Mouse (Mus musculus) thymus, postnatal 0 days (tissue): ENCODE measurements around the gene Tmem141. TPM values are rescaled to one million over a fixed set of nuclear protein-coding genes. Genes with fewer than 3 reads are reported as not detected.

ENCODE experiments used
- DNase-seq: peaks from one replicate; pipeline ENCODE4 v3.0.0-alpha.2; 2015; ENCODE audit warnings: low spot score
- polyA plus RNA-seq: library from polyadenylated mRNA; unstranded; fragments of >200 nt; fragmentation: Nextera tagmentation; extraction: Ambion mirVana; gene quantifications from 2 replicates; pipeline ENCODE4 v1.2.1, GENCODE M21; 2015

Tmem141 gene
- 5.8 and 7.0 TPM in 2 replicates for polyA plus RNA-seq

DNA sequence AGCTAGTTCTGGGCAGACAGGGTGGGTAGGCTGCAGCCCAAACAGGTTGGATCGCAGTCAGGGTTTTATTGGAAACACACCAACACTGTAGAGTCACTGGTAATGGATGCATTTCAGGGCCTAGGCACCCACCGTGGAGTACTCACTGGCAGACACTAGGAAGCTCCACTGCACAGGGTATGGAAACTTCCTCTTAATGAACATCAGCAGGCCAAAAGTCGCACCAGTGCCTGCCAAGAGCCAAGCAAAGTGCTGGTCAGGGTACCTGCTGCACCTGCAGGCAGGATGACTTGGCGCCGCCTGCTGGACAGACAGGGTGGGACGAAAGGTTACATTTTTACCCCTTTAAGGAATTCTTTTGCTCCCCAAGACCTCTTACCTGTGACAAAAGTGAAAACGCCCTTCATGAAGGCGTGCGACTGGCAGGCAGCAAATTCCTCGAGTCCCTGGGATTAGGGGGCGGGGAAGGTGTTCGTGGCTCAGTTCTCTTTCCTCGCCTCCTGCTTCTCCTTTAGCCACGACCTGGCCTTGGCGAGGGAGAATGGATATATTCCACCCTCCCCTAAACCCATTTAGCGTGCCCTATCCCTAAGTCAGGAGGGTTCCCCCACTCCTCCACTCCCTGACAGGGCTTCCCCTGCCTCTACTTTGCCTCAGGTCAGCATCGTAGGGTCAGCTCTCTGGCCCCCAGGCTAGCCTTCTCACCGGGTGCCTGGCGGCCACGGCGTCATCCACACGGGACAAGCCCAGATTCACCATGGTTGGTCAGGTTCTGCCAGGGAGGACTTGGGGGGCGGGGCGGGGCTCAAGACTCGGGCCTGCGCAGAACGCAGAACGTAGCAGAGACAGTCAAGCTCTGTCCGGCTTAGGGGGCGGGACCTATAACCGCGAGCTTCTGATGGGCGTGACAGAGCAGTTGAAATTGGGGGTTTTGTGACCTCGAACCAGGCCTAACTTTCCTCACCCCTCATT, at the start of gene Tmem141:
Gene Tmem141 (minus strand): TSS at position 777 of the 972 bp plus-strand sequence.
- peak; percentile 63 for DNase-seq

DNA sequence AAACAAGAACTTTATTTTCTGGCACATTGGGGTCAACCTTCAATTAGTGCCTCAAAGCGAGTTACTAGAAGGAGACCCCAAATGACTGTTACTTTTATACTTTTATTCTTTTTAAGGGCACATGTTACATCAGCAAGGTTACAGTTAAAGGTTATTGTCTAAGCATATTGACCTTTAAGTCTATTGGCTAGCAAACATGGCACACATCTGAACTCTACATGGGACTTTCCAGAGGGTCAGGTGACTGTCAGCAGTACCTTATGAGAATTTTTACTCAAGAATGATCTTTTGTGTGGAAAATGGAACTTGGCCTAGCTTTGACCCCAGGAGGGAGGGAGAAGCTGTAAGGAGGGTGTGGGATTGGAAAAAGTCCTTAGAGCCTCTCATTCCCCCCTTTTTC, 44.7 kb upstream of the Tmem141 start:
- DNase-seq, result no peak

DNA sequence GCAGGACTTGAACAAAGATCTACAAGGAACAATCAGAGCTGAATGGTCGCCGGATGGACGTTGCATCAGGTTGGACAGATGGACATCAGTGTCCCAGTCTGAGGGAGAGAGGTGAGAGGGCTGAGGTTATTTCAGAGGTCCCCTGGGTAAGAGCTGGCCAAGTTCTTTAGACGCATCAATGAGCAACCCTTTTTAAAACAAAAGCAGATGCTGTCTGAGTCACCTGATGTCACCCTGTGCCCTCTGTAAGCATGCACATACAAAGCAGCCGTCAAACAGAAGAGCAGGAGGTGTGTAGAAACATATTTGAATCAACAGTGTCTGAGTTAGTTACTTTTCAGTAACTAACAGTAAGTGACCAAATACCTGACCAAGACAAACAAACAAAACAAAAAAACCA, 42.3 kb upstream of the Tmem141 start:
- no peak for DNase-seq

DNA sequence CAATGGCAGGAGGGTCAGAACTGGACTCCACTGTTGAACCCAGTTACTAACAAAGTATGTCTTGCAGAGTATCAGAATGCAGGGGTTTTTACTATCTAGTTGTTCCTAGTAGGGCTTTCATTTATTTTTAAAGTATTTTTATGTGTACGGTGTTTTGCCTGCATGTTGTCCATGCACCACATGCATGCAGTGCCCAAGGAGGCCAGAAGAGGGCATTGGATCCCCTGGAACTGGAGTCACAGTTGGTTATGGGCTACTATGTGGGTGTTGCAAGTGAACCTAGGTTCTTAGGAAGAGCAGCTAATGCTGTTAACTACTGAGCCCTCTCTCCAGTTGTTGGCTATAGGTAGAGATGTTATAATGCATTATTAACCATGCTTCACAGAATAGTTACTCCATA, 41.7 kb upstream of the Tmem141 start:
- peak; percentile 31 for DNase-seq

DNA sequence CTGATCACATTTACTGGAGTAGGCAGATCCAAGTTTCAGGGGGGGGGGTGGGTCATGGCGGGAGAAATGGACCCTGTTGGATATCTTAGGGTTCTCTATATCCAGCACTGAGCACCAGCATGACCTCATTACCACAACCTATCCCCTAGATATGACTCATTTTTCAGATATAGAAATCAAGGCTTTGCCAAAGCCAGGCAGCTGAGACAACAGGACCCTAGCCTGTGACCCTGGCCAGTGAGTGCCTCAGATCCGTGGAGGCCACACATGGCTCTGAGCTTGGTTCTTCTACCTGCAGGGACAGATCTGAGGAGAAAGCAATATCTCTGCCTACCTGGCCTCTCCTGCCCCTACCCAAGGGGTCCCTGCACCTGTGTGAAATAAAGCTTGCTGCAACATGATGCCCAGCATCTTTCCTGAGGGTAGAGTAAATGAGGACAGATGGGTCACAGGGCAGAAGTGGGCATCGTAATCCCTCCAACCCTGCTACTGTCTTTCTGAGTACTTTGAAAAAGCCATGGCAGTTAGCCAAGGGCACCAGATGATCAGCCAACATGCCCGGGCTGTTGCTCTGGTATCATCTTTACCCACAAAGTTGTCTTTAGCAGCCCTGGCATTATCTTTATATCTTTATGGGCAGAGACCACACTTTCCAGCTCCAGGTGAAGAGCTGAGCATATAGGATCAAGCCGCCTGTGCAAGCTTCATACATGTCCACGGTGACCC, 39.6 kb upstream of the Tmem141 start:
- DNase-seq, result no peak

DNA sequence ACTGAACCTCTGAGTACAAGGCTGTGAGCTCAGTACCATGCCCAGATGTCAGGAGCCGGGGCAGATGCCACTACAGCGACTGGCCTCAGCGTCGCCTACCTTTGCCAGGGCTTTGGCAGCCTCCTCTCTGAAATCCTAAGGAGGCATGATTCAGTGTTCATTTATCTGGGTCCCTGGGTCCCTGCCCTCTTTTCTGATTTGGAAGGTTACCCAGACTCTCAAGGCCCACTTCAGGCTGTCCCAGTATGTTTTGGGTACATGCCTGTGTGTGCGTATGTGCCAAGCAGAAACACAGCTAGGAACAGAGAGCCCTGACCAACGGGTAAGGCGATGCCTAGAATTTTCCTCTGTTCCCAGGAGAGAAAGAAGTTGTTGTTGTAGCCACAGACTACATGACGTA, 38.5 kb upstream of the Tmem141 start:
- no peak for DNase-seq

DNA sequence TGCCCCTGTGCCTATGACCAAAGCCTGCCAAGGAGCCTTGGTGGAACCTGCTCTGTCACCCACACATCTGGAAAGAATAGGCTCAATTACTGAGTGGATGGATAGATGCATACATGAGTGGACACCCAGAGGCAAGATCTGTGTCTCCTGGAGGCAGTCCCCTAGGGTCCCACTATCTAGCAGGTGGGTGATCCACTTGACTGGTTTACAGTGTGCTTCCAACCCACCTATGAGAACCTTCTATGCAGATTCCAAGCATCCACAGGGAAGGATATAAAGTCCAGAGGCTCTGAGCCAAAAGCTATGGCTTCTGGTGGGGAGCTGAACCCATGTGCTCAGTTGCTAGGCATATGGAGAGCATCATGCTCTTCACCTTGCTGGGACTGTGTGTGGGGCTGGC, 35.8 kb upstream of the Tmem141 start, which contains the start of gene Lcn5:
Gene Lcn5 (plus strand): TSS at position 301 of the 400 bp plus-strand sequence.
- DNase-seq, result no peak

DNA sequence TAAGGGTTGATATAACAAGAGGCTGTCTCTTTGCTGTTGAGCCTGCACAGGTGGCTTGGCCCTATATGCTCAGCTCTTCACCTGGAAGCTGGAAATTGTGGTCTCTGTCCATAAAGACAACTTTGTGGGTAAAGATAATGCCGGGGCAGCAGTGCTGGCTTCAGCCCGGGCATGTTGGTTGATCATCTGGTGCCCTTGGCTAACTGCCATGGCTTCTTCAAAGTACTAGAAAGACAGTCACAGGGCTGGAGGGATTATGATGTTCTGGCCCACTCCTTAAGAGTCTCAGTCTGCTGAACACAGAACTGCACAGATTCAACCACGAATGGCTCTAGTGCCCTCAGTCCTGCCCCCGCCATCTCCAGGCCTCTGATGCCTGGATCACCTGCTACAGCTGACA, 35.4 kb upstream of the Tmem141 start:
- DNase-seq, result no peak

DNA sequence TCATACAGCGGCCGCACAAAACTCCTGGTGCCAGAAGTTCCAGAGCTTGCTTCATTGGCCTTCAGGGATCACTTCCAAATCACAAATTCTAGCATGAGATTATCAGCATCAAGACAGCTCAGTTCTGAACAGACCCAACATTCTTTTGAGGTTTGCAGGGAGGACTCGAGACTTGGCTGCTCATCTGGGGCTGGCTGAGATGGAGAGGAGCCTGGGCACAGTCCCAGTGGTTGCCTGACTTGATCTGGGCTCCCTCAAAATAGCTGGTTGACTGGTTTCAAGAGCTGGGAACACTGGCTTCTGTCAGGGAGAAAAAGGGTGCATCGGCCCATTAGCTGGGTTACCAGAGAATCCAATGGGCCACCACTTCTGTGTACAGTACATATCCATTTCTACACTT, 34.9 kb upstream of the Tmem141 start:
- no peak for DNase-seq

DNA sequence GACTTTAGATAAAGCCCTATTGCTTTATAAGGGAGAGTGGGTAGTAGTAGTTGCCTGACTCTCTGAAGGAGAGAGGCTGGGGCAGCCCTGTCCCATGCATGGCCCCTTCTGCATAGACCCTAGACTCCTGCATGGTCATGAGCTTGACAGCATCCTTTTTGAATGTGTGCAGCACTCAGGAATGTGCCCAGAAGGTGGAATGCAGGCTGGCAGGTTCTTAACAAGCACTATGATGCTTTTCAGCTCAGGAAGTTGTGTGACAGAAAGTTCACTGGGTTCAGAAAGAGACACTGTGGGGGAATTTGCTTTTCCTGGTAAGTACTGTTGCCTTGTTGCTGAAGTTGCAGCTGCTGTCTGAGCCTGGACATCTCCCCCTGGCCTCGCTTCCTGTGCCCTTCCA, 32.7 kb upstream of the Tmem141 start:
- no peak for DNase-seq

DNA sequence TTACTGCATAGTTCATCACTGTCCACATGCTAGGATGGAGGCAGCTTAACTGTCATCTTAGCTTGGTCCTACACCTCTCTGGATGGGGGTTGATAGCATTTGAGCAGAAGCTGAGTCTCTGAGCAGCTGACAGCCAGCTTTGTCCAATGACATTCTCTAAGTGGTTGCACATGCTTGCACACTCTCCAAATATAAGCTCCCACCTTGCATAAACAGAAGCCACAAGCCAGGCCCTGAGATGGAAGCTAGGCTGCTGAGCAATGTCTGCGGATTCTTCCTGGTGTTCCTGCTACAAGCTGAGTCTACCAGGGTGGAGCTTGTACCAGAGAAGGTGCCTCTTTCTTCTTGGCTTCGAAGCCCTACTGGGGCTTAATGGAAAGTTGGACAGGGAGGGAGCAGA, 31.1 kb upstream of the Tmem141 start, which contains the start of gene Lcn8:
Gene Lcn8 (plus strand): TSS at position 219 of the 400 bp plus-strand sequence.
- DNase-seq, result no peak

DNA sequence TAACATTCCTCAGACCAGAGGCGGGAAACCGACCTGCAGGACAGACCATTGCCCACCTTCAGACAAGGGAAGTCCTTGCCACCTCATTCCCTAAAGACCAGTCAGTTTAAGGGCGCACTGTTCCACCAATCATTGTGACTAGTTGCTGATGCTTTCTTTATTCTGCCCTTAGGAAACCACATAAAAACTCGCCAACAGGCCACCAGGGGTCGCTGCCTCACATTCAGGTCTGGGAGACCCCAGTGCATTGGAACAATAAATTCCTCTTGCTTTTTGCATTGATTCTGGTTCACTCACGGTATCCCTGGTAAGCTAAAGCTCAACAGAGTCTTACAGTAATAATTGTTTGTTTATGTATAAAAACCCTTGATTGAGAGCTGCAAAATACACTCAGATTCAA, 18.1 kb upstream of the Tmem141 start:
- peak; percentile 54 for DNase-seq

DNA sequence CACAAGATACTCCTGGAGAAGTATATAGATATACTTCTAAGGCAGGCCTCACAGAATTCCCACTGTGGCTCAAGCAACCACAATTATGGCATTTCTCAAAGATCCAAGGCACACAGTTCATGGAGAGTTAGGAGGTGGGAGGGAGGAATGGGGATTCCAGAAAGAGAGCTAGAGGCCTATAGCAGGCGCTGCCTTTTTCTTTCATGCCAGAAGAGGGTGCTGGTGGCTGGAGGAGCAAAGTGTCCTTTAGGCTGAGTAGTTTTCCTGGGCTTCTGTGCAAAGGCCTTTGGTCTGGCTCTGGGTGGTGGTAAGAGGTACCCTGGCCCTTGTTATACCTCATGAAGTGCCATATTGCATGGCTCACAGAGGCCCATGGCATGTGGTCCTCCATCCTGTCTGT, 12.2 kb upstream of the Tmem141 start:
- no peak for DNase-seq

DNA sequence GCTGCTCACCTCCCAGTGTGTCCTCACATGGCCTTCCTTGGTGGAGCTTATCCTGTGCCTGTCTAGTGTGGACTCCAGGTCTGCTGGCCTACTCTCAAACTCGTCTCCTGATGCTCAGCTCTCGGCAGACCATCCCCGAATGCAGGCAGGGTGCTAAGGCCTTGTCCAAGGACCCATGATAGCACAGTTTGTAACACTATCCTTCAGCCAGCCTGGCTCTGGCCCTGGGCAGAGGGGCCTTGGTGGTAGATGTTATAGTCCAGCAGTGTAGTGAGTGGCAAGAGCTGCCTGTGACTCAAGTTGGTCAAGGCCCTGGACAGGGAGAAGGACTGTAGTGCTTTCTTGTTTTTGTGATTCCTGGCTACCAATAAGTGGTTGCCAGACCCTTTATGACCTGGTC, 11.8 kb upstream of the Tmem141 start:
- no peak for DNase-seq

DNA sequence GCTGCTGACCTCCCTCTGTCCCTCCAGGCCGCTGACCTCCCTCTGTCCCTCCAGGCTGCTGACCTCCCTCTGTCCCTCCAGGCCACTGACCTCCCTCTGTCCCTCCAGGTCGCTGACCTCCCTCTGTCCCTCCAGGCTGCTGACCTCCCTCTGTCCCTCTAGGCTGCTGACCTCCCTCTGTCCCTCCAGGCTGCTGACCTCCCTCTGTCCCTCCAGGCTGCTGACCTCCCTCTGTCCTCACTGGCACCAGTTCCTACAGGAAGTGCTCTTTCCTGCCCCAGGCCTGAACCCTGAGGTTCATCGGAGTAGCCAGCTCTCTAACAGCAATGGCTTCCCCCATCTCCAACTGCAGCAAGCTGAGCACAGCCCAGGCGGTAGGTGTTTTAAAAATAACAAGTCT, 6.9 kb upstream of the Tmem141 start:
- DNase-seq, result no peak

DNA sequence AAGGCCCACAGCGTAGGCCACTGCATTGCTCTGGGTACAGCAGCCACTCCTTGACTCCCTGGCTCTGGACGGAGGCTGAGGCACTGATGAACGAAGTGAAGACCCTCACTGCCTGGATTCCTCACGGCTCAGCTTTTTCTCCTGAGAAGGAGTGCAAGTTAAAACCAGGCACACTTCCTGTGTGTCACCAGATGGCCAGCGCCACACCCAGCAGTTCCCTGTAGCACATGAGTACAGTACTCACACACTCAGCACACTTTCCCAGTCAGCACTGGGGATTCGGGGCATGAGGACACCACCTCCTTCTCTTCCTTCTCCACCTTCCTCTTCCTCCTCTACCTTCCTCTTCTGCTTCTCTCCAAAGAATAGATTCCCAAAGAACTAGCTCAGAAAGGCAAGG, 6.0 kb upstream of the Tmem141 start, which contains the start of gene Fcna:
Gene Fcna (minus strand): TSS at position 220 of the 400 bp plus-strand sequence.
- DNase-seq, result no peak

DNA sequence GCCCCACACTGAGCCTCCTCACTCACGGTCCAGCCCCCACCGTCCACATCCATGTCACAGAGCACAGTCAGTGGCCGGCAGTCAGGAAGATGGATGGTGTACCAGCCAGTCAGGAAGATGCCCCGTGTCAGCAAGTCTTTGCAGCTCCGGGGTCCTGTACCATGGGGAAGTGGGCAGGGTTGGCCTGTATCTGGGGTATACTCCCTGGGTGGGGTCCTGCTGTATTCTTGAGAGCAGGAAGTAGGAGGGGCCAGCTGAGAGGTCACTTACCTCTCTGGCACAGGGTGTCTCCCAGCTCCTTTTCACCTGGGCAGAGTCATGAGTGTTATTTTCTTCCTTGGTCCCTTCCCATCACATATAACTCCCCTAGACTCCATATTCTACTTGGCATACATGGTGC, 4.2 kb upstream of the Tmem141 start:
- no peak for DNase-seq

DNA sequence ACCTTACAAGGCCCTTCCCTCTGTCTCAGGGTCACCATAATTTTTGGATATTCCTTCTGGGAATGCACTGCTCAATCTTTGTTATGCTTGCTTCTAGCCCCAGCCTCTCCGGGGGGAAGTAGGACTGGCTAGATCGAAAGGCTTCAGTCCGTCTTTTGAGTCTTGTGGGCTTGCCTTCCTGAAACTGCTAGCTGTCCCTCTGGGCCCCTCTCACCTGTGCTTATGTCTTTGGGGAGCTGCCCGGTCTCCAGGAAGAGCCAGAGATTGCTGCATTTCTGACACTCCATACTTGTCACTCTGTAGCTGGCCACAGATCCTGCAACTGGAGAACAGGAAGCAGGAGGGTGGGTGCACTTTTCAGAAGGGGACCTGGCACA, 965 bp downstream of the Tmem141 start:
- no peak for DNase-seq

DNA sequence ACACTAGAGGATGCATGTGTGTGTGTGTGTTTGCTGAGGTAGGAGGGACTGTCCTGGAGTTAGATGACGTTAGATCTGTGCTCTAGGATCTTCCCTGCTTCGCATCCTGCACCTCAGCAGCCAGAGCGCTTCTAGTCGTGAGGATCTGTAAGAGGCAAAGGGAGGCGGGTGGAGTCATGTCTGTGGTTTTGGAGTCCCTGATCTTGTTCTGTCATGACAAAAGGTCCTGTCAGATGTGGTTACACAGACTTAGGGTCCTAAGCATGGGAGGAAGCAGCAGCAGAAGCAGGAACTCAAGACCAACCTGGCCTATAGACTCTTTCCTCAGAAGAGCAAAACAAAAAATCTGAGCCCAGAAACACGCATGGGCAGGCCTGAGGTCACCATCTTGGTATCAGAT, 1.4 kb downstream of the Tmem141 start:
- DNase-seq, result peak; percentile 68

DNA sequence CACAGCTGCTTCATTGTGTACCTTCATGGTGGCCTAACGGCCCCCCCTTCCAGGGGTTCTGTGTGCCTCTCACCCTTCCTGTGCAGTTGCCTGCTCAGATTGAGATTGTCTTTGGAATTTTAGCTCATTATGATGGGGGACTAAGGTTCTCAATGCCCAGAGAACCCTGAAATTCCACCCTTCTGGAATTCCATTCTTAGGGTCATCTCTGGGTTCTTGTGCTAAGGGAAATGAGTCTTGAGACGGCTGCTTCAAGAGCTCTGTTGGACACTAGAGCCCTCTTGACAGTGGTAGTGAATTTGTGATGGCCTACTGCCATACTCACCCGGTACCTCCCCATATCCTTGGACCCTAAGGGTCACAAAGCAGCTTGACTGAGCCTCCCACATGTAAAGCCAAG, 4.2 kb downstream of the Tmem141 start, which contains the start of gene Ccdc183:
Gene Ccdc183 (minus strand): TSS at position 101 of the 400 bp plus-strand sequence.
- no peak for DNase-seq

DNA sequence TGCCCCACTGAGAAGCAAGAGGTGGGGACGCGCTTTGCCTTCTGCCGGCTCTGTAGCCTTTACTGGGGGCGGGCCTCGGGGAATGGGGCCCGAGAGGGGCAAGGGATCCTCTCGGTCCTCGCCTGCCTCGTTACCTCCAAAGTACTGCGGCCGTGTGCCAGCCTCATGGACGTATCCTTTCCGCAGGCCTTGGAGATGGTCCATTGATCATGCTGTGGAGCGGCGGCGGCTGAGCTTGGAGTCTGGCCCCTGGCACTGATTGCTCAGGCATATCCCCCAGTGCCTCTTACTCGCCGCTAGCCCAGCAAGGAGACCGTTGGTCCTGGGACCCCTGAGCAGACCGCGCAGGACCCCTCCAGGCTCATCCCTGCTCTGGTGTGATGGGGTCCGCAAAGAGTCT, 5.4 kb downstream of the Tmem141 start:
- no peak for DNase-seq

DNA sequence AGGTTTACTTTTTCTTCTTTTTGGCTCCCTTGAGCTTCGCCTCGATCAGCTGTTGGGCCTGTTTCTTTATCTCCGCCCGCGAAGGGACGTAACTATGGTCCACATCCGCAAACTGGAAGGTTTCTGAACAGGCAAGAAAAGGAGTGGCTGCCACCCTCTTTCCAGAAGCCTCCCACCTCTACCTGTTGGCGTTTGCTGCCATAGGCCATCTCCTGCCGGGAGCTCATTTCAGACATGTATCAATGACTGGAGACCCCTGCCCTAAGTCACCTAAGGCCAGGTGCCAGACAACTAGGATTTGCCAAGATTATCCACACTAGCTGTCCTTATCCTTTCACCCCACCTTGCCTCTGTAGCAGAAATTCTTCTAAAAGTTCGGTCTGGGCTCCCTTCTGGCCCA, 13.1 kb downstream of the Tmem141 start:
- no peak for DNase-seq
